Mouse (Mus musculus) heart, postnatal 36 days (tissue): ENCODE data around the gene Slc15a4. TPM values are rescaled to one million over a fixed set of nuclear protein-coding genes. Genes with fewer than 3 reads are reported as not detected.

Experiments
- DNase-seq, 2 experiments: peaks; one replicate each; pipeline ENCODE4 v3.0.0; 2021 to 2022
- intact Hi-C: fragments of 180-260 bp; cut with DNase I; formaldehyde crosslinking; loops from one replicate; pipeline ENCODE4 v1.15.1; 2025
- total RNA-seq, 2 experiments: library from RNA; stranded (reverse); gene quantifications; 2 replicates each; pipeline ENCODE4 v1.2.3; 2021

Slc15a4 gene
- 10 to 100 TPM; 11.9 to 17.2 TPM for total RNA-seq

GRCm38 (mm10) chr5:127632167-127633145 lies at the start of gene Slc15a4, which contains the start of gene Glt1d1:
Gene Slc15a4 (minus strand): TSS chr5:127632897.
Gene Glt1d1 (plus strand): TSS chr5:127632262.
- DNase-seq, result no peak

GRCm38 (mm10) chr5:127678501-127678900 lies 45.8 kb upstream of the Slc15a4 start:
- DNase-seq, result no peak

More at GRCm38 (mm10) chr5:127632167-127633145, at the start of gene Slc15a4, which contains the start of gene Glt1d1:
- intact Hi-C loops, result no loop called here

DNA sequence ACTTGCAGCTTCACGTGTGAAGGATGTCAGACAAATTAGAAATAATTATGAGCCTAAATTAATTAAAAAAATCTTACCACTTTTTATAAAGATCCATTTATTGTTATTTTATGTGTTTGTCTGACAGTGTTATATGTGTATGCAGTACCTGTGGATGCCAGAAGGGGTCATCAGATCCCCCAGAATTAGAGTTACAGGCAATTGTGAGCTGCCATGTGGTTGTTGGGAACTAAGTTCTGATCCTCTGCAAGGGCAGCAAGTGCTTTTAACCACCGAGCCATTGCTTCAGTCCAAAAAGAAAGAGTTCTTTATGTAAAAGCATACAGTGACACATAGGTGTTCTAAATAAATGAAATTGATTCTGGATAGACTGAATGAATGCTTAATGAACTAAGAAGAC lies 44.9 kb upstream of the Slc15a4 start:
- no peak for DNase-seq
- intact Hi-C loops, result no loop called here

More at GRCm38 (mm10) chr5:127678501-127678900, 45.8 kb upstream of the Slc15a4 start:
- intact Hi-C loops, result no loop called here

DNA sequence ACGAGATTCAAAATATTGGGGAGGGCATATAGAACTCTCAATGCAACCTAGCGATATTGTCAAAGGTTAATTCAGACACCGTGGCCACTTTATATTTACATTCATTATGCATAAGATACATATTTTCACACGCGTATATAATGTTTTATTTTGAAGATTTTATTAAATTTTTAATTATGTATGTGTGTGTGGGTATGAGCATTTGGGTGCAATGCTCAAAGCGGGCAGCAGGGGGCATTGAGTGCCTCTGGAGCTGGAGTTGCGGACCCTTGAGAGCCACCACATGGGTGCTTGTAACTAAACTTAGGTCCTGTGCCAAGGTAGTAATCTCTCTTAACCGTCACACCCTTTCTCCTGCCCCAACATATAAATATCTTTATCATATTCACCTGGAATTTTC lies 41.2 kb upstream of the Slc15a4 start:
- intact Hi-C loops, result no loop called here
- no peak for DNase-seq

- intact Hi-C loops, result no loop called here
- no peak for DNase-seq
Observed at GRCm38 (mm10) chr5:127660979-127661378, 28.3 kb upstream of the Slc15a4 start.

GRCm38 (mm10) chr5:127660267-127660666 lies 27.6 kb upstream of the Slc15a4 start:
- DNase-seq, result no peak
- intact Hi-C loops, result no loop called here

GRCm38 (mm10) chr5:127659312-127659711 lies 26.6 kb upstream of the Slc15a4 start:
- no peak for DNase-seq
- intact Hi-C loops, result no loop called here

GRCm38 (mm10) chr5:127658257-127658656 lies 25.6 kb upstream of the Slc15a4 start:
- intact Hi-C loops, result no loop called here
- DNase-seq, result no peak

GRCm38 (mm10) chr5:127649077-127649476 lies 16.4 kb upstream of the Slc15a4 start:
- intact Hi-C loops, result loop anchor here (5.0 kb wide), 1 partner anchor 57 kb away; no protein-coding TSS in a partner anchor
- peak in 1 of 2 experiments; percentile 7 for DNase-seq

DNA sequence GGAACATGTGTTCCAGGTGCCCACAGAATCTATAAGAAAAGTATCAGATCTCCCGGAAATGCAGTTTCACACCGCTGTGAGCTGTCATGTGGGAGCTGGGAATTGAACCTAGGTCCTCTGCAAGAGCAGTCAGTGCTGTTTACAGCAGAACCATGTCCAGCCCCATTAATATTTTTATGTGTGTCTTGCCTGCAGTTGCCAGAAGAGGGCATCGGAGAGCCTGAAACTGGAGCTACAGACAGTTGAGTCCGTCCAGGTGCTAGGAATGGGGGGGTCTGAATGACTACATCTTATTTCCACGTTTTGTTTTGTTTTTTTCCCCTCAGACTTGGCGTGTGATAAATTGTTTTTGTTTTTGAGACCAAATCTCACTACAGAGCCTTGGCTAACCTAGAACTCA lies 15.3 kb upstream of the Slc15a4 start:
- no peak for DNase-seq
- intact Hi-C loops, result loop anchor here (5.0 kb wide), 1 partner anchor 56 kb away; no protein-coding TSS in a partner anchor

DNA sequence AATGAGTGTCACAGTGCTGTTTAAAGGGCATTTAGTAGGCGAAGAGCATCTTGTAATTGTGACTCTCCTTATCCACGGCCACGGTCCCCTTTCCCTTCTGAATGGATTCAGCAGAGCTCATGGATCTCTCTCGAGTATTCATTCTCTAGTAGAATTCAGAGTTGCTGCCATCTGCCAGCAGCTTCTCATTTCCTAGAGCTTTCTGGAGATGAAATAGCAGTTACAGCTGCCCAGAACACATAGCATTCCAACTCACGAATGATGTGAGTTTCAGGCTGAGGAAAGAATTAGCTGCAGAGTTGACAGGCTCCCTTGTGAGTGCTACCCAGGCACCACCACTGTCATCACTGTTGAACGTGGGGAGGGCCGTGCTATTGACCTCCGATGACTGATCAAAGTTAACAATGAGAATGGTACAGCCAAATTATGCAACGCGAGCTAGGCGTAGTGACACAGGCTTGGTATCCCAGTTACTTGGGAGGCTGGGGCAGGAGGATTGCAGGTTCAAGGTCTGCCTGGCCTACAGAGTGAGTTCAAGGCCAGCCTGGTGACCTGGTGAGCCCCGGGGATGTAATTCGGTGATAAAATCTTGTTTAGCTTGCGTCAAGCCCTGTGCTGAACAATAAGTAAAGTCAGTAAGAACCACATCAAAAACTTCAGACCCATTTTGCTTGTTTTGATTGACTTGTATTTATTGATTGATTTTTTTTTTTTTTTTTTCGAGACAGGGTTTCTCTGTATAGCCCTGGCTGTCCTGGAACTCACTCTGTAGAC lies 8.7 kb upstream of the Slc15a4 start:
- no peak for DNase-seq
- intact Hi-C loops, result no loop called here

- no peak for DNase-seq
- intact Hi-C loops, result no loop called here
Observed at GRCm38 (mm10) chr5:127640359-127640758, 7.7 kb upstream of the Slc15a4 start.

GRCm38 (mm10) chr5:127639635-127640034 lies 6.9 kb upstream of the Slc15a4 start:
- intact Hi-C loops, result no loop called here
- no peak for DNase-seq

GRCm38 (mm10) chr5:127639067-127639605 lies 6.4 kb upstream of the Slc15a4 start:
- DNase-seq, result no peak
- intact Hi-C loops, result no loop called here

- intact Hi-C loops, result no loop called here
- no peak for DNase-seq
Observed at GRCm38 (mm10) chr5:127638177-127638576, 5.5 kb upstream of the Slc15a4 start.

DNA sequence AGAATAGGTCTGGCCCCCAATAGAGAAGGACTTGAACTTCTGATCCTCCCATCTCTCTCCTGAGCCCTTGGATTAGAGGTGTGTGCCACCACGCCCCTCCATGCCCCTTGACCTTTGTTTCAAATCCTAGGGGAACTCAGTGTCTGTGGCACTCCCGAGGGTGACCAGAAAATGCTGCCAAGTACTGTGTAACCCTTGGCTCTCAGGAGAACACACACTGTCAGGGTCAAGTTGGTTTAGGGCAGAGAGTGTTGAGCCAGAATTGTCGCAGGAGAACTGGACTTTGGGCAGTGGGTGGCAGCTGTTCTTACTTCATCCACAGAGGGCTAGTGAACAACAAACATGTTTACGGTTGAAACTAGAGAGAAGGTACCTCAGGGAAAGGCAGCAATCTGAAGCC lies 4.9 kb upstream of the Slc15a4 start:
- no peak for DNase-seq
- intact Hi-C loops, result no loop called here

DNA sequence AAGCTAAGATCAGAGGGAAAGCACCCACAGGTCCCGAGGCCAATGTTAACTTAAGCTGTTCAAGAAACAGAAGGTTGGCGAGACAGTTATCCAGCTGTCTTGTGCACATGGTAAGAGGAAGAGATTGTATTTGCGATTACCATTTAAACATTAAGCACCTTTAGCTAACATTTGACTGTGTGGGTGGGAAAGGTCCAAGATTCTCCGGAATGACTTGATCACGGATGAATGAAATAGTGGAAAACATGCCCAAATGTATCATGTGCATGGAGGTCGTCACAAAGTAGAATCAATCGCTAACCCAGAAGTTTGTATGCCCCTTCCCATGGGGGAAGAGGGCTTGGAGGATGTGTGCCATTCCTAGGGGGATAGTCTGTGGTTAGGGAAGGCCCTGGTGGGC lies 969 bp upstream of the Slc15a4 start:
- intact Hi-C loops, result no loop called here
- no peak for DNase-seq

DNA sequence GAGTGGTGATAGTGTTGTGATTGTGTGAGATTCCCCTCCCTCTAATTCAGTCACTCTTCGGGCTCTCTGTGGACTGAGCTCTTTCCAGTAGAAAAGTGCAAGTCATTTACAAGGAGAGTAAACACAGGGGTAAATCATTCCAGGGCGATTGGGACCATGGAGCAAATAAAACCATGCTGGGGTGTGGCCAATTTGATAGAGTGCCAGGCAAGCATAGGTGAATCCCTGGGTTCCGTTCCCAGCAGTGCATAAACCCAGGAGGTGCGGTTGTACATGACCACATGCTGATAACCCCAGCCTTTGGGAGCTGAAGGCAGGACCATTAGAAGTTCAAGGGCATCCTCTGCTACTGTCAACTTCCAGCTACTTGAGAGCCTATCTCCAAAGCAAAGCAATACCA lies 491 bp upstream of the Slc15a4 start:
- no peak for DNase-seq

GRCm38 (mm10) chr5:127631671-127632070 lies 1.0 kb downstream of the Slc15a4 start:
- intact Hi-C loops, result no loop called here
- DNase-seq, result no peak

More for the DNA sequence above, 491 bp upstream of the Slc15a4 start:
- intact Hi-C loops, result no loop called here

DNA sequence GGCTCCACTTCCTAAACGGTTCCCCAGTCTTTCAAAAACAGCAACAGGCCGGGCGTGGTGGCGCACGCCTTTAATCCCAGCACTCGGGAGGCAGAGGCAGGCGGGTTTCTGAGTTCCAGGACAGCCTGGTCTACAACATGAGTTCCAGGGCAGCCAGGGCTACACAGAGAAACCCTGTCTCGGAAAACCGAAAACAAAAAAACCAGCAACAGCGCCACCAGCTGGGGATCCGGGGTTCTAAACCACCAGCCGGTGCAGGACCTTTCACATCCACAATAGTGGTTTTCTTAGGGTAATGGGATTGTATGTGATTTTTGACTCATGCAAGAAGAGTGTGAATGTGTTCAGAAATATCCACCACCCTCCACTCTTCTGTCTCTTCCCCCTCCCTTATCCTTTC lies 5.5 kb downstream of the Slc15a4 start:
- intact Hi-C loops, result no loop called here

More for the DNA sequence above, 5.5 kb downstream of the Slc15a4 start:
- DNase-seq, result no peak
